Mouse (Mus musculus): Measurements from ENCODE around the gene Fam221b. TPM values are rescaled to one million over a fixed set of nuclear protein-coding genes. Genes with fewer than 3 reads are reported as not detected.

Fam221b gene
- polyA plus RNA-seq, 1 experiment from 2014 or later: 4.6 TPM

DNA sequence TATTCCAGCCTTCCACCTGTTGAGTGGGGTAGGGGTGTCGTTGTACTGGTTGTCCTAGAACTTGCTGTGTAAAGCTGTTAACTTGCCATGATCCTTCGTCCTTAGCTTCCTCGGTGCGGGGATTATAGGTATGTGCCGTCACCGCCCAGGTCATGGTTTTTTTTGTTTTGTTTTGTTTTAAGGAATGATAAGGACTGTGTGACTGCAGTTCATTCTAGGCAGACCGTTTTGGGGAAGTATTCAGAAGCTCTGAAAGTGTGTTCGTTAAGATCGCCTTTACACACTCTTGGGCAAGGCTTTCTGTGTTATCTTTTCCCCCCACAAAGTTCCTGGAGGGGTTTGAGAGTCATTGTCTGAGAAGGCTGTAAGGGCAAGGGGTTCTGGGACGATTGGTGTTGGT, 56.4 kb downstream of the Fam221b start:
- Histone ChIP-seq H3K27ac (no peak overlapping the region), H3K36me3 (ENCODE audit: inconsistent target) (no peaks in the 10 kb centered on the region), H3K4me3 (ENCODE audit: inconsistent target) (no peak overlapping the region), H3K79me2 (ENCODE audit: inconsistent target) (no peaks in the 10 kb centered on the region)
- WGBS (ENCODE audit: missing documents): 35% methylated on average over 10 of the region's 10 CpGs

Other genes with a start within 250 kb of the Fam221b start
- not detected in 3 replicates for gene Fam166b, start 240.0 kb downstream of the Fam221b start, polyA plus RNA-seq (2018)
- gene Tesk1, start 227.2 kb downstream of the Fam221b start, polyA plus RNA-seq (2018): 40.0 to 51.6 TPM (median 50.0 TPM) in 3 replicates
- 155 to 199 TPM (median 157 TPM) in 3 replicates for gene Cd72, start 214.5 kb downstream of the Fam221b start, polyA plus RNA-seq (2018)
- gene Sit1, start 185.4 kb downstream of the Fam221b start, polyA plus RNA-seq (2018): not detected in 3 replicates
- gene Ccdc107, start 176.2 kb downstream of the Fam221b start, polyA plus RNA-seq (2018): 24.0 to 38.6 TPM (median 24.2 TPM) in 3 replicates
- 0.69 to 2.4 TPM (median 1.2 TPM) in 3 replicates for gene Arhgef39, start 169.4 kb downstream of the Fam221b start, polyA plus RNA-seq (2018)
- 3.0 to 7.4 TPM (median 4.9 TPM) in 3 replicates for gene Car9, start 162.2 kb downstream of the Fam221b start, polyA plus RNA-seq (2018)
- gene Tpm2, start 145.4 kb downstream of the Fam221b start, polyA plus RNA-seq (2018): 0.17 to 0.46 TPM in 2 of 3 replicates, not detected in the other
- gene Creb3, start 106.8 kb downstream of the Fam221b start, polyA plus RNA-seq (2018): 33.3 to 58.6 TPM (median 47.6 TPM) in 3 replicates
- 179 to 305 TPM (median 276 TPM) in 3 replicates for gene Tln1, start 106.5 kb downstream of the Fam221b start, polyA plus RNA-seq (2018)
- gene Rgp1, start 90.4 kb downstream of the Fam221b start, polyA plus RNA-seq (2018): 17.6 to 45.0 TPM (median 21.9 TPM) in 3 replicates
- gene Gba2, start 90.3 kb downstream of the Fam221b start, polyA plus RNA-seq (2018): 5.4 to 9.2 TPM (median 8.6 TPM) in 3 replicates
- gene Msmp, start 84.7 kb downstream of the Fam221b start, polyA plus RNA-seq (2018): not detected in 3 replicates
- gene Npr2, start 37.2 kb downstream of the Fam221b start, polyA plus RNA-seq (2018): not detected in 3 replicates
- gene Spag8, start 15.6 kb downstream of the Fam221b start, polyA plus RNA-seq (2018): not detected in 3 replicates
- 11.4 to 34.2 TPM (median 26.9 TPM) in 3 replicates for gene Hint2, start 12.7 kb downstream of the Fam221b start, polyA plus RNA-seq (2018)
- 0.80 to 1.5 TPM (median 1.1 TPM) in 3 replicates for gene Tmem8b, start 174 bp downstream of the Fam221b start, polyA plus RNA-seq (2018)
- gene Olfr70, start 31.7 kb upstream of the Fam221b start, polyA plus RNA-seq (2018): not detected in 3 replicates
- not detected in 3 replicates for gene Olfr71, start 41.1 kb upstream of the Fam221b start, polyA plus RNA-seq (2018)
- gene Hrct1, start 58.0 kb upstream of the Fam221b start, polyA plus RNA-seq (2018): not detected in 3 replicates
- not detected in 3 replicates for gene Spaar, start 60.9 kb upstream of the Fam221b start, polyA plus RNA-seq (2018)
- gene Olfr159, start 101.9 kb upstream of the Fam221b start, polyA plus RNA-seq (2018): not detected in 3 replicates
- gene Olfr156, start 154.8 kb upstream of the Fam221b start, polyA plus RNA-seq (2018): not detected in 3 replicates
- not detected in 3 replicates for gene Olfr157, start 171.1 kb upstream of the Fam221b start, polyA plus RNA-seq (2018)
- gene Olfr155, start 182.4 kb upstream of the Fam221b start, polyA plus RNA-seq (2018): not detected in 3 replicates
- gene Reck, start 206.4 kb upstream of the Fam221b start, polyA plus RNA-seq (2018): 0.12 to 0.38 TPM (median 0.34 TPM) in 3 replicates

Measured in macrophage (primary cell).